Mouse (Mus musculus): ENCODE measurements around the gene Lrtm1. TPM values are rescaled to one million over a fixed set of nuclear protein-coding genes. Genes with fewer than 3 reads are reported as not detected.
A peak's percentile ranks its signal among the peaks of the same experiment; 100 is the strongest.

Lrtm1 gene
- polyA plus RNA-seq, 1 experiment = 0.49 TPM

GRCm38 (mm10) chr14:29013161-29013560 is 4.8 kb upstream of the Lrtm1 start:
- Histone ChIP-seq H3K4me3 (ENCODE audit: insufficient read depth, low read length) (no peak overlapping the region), H3K4me1 (ENCODE audit: control insufficient read depth, insufficient read depth, low read length) (no peaks in the 10 kb centered on the region), H3K27ac (ENCODE audit: insufficient read depth, low read length) (no peak overlapping the region)
- no peak for TF ChIP-seq CTCF (IDR thresholded peaks at IDR 0.05; ENCODE audit: borderline replicate concordance, insufficient read depth, low read length)
- TF ChIP-seq POLR2A (IDR thresholded peaks at IDR 0.05; ENCODE audit: low read depth, low read length) = no peak

DNA sequence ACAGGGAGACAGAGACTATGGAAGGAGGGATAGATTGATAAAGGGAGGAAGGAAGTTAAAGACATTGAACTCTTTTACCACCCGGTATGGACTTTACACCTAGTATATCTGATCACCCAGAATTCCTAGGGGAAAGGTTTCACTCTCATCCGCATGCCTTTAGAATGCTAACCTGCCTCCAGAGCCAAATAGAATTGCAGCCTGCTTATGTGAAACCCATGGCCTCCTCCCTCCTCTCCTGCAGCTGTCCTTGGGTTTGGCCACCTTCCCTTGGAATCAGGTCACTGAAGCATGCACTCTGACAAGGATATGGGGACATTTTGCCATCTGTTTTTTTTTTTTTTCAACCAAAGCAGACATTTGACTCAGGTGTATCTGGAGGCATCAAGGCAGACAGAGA is 3.3 kb upstream of the Lrtm1 start:
- TF ChIP-seq POLR2A (IDR thresholded peaks at IDR 0.05; ENCODE audit: low read depth, low read length) = no peak
- TF ChIP-seq CTCF (IDR thresholded peaks at IDR 0.05; ENCODE audit: borderline replicate concordance, insufficient read depth, low read length) = no peak
- H3K4me1 ChIP-seq (ENCODE audit: control insufficient read depth, insufficient read depth, low read length) = no peaks in the 10 kb centered on the region
- no peak overlapping the region for H3K4me3 ChIP-seq (ENCODE audit: insufficient read depth, low read length)
- H3K27ac ChIP-seq (ENCODE audit: insufficient read depth, low read length) = no peak overlapping the region

GRCm38 (mm10) chr14:29015896-29016295 is 2.1 kb upstream of the Lrtm1 start:
- Histone ChIP-seq H3K4me3 (ENCODE audit: insufficient read depth, low read length) (no peak overlapping the region), H3K27ac (ENCODE audit: insufficient read depth, low read length) (no peak overlapping the region), H3K4me1 (ENCODE audit: control insufficient read depth, insufficient read depth, low read length) (no peaks in the 10 kb centered on the region)
- TF ChIP-seq POLR2A (IDR thresholded peaks at IDR 0.05; ENCODE audit: low read depth, low read length) (no peak), CTCF (IDR thresholded peaks at IDR 0.05; ENCODE audit: borderline replicate concordance, insufficient read depth, low read length) (no peak)

GRCm38 (mm10) chr14:29018316-29019000 is 450 bp downstream of the Lrtm1 start:
- no peak for TF ChIP-seq POLR2A (IDR thresholded peaks at IDR 0.05; ENCODE audit: low read depth, low read length)
- TF ChIP-seq CTCF (IDR thresholded peaks at IDR 0.05; ENCODE audit: borderline replicate concordance, insufficient read depth, low read length) = no peak
- no peak overlapping the region for H3K27ac ChIP-seq (ENCODE audit: insufficient read depth, low read length)
- H3K4me3 ChIP-seq (ENCODE audit: insufficient read depth, low read length) = no peak overlapping the region
- no peaks in the 10 kb centered on the region; the same call in 1 of the 2 replicates for H3K4me1 ChIP-seq (ENCODE audit: control insufficient read depth, insufficient read depth, low read length)

DNA sequence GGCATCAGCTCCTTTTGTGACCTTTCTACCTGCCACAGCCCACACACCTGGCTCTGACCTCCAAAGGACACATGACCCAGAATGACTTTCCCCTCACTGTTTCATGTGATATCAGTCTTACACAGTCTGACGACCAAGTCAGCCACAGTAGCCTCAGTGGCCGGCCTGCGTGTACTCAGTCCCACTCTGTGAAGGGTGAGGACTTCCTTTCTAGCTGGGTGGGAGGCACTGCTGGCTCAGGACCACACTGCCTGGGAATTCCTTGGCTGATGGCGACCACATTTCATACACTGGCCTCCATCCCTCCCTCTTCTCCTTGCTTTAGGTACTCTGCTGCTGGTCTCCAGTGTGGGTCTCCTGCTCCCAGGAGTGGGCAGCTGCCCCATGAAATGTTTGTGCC is 3.3 kb downstream of the Lrtm1 start:
- Histone ChIP-seq H3K4me3 (ENCODE audit: insufficient read depth, low read length) (no peak overlapping the region), H3K4me1 (ENCODE audit: control insufficient read depth, insufficient read depth, low read length) (no peaks in the 10 kb centered on the region; the same call in 1 of the 2 replicates), H3K27ac (ENCODE audit: insufficient read depth, low read length) (no peak overlapping the region)
- no peak for TF ChIP-seq CTCF (IDR thresholded peaks at IDR 0.05; ENCODE audit: borderline replicate concordance, insufficient read depth, low read length)
- no peak for TF ChIP-seq POLR2A (IDR thresholded peaks at IDR 0.05; ENCODE audit: low read depth, low read length)

DNA sequence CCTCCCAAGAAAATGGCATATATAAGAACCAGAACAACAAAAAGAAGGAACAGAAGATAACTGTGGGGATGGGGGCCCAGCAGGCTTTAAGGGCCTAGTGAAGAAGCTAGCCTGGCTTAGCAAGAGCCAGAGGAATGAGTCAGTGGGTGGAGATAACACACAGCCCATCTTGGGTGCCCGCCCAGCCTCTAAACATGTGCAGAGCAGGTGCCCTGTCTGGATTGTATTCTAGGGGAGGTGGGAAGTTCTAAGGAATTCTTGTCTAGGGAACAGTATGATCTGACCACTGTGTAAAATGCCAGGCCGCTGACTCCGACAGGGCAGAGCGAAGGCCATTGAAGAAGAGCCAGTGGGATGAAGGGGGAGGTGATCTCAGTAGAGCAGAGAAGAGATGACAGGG is 5.2 kb downstream of the Lrtm1 start:
- Histone ChIP-seq H3K27ac (ENCODE audit: insufficient read depth, low read length) (no peak overlapping the region), H3K4me3 (ENCODE audit: insufficient read depth, low read length) (no peak overlapping the region), H3K4me1 (ENCODE audit: control insufficient read depth, insufficient read depth, low read length) (peaks cover 4% of the 10 kb centered on the region)
- TF ChIP-seq CTCF (IDR thresholded peaks at IDR 0.05; ENCODE audit: borderline replicate concordance, insufficient read depth, low read length) = no peak
- TF ChIP-seq POLR2A (IDR thresholded peaks at IDR 0.05; ENCODE audit: low read depth, low read length) = no peak

GRCm38 (mm10) chr14:29025335-29025734 is 7.3 kb downstream of the Lrtm1 start:
- Histone ChIP-seq H3K4me3 (ENCODE audit: insufficient read depth, low read length) (no peak overlapping the region), H3K4me1 (ENCODE audit: control insufficient read depth, insufficient read depth, low read length) (peaks cover 8% of the 10 kb centered on the region), H3K27ac (ENCODE audit: insufficient read depth, low read length) (no peak overlapping the region)
- no peak for TF ChIP-seq POLR2A (IDR thresholded peaks at IDR 0.05; ENCODE audit: low read depth, low read length)
- no peak for TF ChIP-seq CTCF (IDR thresholded peaks at IDR 0.05; ENCODE audit: borderline replicate concordance, insufficient read depth, low read length)

DNA sequence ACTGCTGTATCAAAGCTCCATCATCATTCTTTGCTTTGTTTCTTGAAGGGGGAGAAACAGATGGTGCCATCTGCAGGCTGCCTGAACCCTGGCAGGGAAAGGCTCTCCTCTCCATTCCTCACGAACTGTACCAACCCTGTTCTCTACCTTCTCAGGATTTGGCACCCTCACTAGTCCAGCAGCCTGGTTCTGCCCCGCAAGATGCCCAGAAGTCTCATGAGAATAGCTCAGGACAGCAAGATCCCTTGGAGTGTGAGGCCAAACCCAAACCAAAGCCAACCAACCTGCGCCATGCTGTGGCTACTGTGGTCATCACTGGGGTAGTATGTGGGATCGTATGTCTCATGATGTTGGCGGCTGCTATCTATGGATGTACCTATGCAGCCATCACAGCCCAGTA is 9.3 kb downstream of the Lrtm1 start:
- Histone ChIP-seq H3K4me3 (ENCODE audit: insufficient read depth, low read length) (no peak overlapping the region), H3K27ac (ENCODE audit: insufficient read depth, low read length) (no peak overlapping the region), H3K4me1 (ENCODE audit: control insufficient read depth, insufficient read depth, low read length) (peaks cover 8% of the 10 kb centered on the region)
- TF ChIP-seq POLR2A (IDR thresholded peaks at IDR 0.05; ENCODE audit: low read depth, low read length) = no peak
- no peak for TF ChIP-seq CTCF (IDR thresholded peaks at IDR 0.05; ENCODE audit: borderline replicate concordance, insufficient read depth, low read length)

DNA sequence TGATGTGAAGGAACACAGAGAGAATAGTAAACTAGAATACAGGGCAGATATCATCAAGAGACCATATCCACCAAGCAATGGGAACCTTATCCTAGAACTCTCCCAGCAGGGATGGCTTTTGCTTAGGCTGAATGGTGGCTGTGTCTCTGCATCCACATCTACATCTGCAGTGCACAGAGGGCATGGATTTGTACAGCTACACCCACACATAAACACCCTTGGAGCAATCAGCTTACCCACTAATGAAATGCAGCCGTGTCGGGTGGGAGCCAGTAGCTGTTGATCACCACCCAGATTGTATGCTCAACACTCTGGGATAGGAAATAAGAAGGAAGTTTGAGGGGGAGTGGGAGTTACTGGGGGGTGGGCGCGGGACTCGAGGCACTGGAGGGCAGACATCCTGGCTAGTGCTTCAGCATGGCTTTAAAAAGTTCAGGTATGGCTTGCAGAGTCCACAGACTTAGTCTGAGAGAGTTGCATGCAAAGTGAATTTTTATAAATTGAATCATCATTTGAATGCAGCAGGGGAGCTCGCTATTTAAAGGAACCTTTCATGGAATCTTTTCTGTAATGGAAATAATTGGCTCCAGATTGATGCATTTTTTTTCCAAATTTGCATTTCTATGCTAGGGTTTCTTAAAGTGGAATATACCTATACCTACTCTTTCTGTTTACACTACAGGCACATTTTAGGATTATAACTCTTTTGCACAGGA is 10.5 kb downstream of the Lrtm1 start:
- Histone ChIP-seq H3K4me3 (ENCODE audit: insufficient read depth, low read length) (no peak overlapping the region), H3K4me1 (ENCODE audit: control insufficient read depth, insufficient read depth, low read length) (peaks cover 8% of the 10 kb centered on the region), H3K27ac (ENCODE audit: insufficient read depth, low read length) (peak overlapping the region; percentile 86)
- TF ChIP-seq POLR2A (IDR thresholded peaks at IDR 0.05; ENCODE audit: low read depth, low read length) (no peak), CTCF (IDR thresholded peaks at IDR 0.05; ENCODE audit: borderline replicate concordance, insufficient read depth, low read length) (no peak)

DNA sequence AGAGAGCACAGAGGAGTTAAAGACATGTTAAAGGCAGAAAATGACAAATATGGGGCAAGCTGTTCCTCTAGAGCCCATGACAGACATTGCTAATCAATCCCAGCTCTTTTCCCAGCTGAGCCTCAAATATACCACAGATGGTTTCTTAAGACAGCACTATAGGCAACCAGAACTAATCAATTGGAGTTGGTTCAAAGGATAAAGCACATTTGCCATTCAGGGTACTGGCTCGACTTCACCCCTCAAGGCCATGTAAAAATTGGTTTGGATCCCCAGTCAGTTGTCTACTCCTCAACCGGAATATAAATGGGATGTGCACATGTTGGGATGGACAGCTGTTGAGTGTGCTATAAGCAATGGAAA is 11.1 kb downstream of the Lrtm1 start:
- Histone ChIP-seq H3K27ac (ENCODE audit: insufficient read depth, low read length) (peak overlapping the region; percentile 86), H3K4me1 (ENCODE audit: control insufficient read depth, insufficient read depth, low read length) (peaks cover 8% of the 10 kb centered on the region), H3K4me3 (ENCODE audit: insufficient read depth, low read length) (no peak overlapping the region)
- no peak for TF ChIP-seq CTCF (IDR thresholded peaks at IDR 0.05; ENCODE audit: borderline replicate concordance, insufficient read depth, low read length)
- TF ChIP-seq POLR2A (IDR thresholded peaks at IDR 0.05; ENCODE audit: low read depth, low read length) = no peak
